Mouse (Mus musculus) thymus, postnatal 25 days (tissue): ENCODE results near the gene Mfsd4b2.

Source experiments
- DNase-seq: peaks from one replicate; pipeline ENCODE4 v3.0.0; 2022

The Mfsd4b2 gene

DNA sequence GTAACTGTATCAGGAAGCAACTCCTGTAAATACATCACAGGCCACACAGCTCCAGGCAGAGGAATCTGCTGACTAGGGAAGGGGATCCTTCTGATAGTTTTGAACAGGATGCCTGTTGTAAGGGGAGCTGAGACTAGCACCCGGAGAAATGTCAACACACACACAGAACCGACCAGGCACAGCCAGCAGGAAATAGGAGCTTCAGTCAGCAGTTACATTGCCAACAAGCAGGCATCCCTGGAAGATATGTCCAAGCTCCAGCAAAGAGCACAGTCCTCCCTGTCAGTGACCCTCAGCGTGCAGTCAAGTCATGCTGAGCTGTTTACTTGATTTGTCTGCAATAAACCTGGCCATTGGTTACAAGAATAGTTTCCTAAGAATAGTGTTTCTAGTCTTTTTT is 38.1 kb downstream of the Mfsd4b2 start:
- no peak for DNase-seq
